Mouse (Mus musculus): ENCODE results near the gene Ms4a18.
A peak's percentile ranks its signal among the peaks of the same experiment; 100 is the strongest.
"Not testable (repeated sequence)": the region's sequence is repeated elsewhere in the genome, so short reads cannot be mapped to it uniquely, and the experiment has no call there.

The Ms4a18 gene

DNA sequence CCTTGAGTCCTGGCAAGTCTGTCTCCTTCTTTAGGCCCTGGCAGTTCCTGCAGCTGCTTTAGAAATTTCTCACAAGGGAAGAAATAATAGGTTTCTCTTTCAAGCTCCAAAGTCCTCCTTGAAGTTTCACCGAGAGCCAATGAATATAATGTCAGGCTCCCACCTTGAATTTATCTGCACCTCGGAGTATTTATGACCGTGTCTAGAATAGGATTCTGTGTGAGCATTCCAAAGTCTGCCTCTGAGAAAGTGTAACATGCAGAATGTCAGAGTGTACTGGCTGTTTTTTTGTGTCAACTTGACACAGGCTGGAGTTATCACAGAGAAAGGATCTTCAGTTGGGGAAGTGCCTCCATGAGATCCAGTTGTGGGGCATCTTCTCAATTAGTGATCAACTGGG lies at the start of gene Ms4a18:
Ms4a18 (minus strand) TSS at position 141 of the 400 bp plus-strand sequence.
- DNase-seq (ENCODE audit: low spot score in 2 of 2), result no peak

DNA sequence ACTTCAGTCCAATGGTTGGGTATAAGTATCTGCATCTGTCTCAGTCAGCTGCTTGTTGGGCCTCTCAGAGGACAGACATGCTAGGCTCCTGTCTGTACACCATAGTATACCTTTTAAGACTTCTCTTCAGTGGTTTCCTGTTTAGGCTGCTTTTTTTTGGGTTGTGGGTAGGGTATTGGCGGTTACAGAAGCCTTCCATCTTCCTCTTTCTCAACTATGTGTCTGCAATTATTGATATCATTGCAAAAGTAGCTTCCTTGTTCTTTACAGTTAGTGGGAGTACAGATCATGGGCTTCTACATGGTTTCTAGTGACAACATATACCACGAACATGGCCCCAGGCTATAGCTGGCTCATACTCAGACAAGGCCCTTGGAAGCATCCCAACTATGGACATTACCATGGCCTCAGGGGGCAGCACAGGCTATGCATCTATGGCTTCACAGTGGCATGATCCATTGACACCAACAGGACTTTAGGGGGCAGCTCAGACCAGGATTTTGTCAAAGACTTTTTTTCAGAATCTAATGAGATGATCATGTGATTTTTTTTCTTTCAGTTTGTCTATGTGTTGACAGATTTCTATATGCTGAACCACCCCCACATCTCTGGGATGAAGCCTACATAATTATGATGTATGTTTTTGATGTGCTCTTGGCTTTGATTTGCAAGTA lies 47.5 kb upstream of the Ms4a18 start:
- DNase-seq (ENCODE audit: low spot score in 2 of 2), result no peak

DNA sequence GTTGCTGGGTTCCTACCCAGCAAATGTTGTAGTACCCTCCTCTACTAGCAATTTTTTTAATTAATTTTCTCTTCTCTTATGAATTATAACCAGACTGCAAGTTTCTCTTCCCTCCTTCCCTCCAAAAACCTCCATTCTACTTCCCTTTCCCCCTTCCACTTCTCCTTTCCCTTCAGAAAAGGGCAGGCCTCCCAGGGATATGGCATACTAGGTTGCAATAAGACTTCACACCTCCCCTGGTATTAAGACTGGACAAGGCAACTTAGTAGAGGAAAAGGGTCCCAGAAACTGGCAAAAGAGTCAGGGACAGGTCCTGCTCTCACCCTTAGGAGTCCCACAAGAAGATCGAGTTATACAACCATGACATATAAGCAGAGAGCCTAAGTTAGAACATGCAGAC lies 43.1 kb upstream of the Ms4a18 start:
- no peak for DNase-seq (ENCODE audit: low spot score in 2 of 2)

DNA sequence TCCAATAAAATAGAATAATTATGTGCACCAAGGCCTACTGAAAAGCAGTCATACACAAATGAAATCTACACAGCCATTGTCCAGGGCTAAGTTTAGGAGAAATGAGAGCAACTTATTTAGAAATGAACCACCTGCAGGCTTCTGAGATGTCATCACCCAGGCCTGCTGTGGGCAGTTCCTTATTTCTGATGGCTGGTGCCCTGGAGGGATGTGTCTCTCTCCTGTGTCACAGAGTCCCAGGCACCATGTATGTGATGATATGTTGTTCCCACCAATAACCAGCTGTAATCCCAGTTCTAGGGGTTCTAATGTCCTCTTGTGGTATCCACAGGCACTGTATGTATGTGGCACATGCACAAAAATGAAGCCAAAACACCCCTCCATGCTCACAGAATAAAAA lies 42.1 kb upstream of the Ms4a18 start:
- no peak for DNase-seq (ENCODE audit: low spot score in 2 of 2)

DNA sequence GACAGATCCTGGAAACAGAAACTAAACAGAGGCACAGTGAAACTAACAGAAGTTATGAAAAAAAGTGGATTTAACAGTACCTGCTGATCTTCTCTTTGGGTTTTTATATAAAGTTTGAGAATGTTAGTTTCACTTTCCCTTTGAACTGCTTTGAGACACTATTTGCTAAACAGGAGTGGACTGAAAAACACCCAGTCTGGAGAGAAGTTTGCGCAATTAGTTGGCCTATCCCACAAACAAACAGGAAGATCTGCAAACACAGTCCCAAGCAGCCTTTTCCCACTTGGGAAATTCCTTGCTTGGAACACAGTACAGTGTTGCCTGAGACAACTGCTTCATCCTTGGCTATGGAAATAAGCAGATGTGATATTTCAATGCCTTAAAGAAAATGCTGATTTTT lies 37.9 kb upstream of the Ms4a18 start:
- DNase-seq (ENCODE audit: low spot score in 2 of 2), result not testable (repeated sequence)

DNA sequence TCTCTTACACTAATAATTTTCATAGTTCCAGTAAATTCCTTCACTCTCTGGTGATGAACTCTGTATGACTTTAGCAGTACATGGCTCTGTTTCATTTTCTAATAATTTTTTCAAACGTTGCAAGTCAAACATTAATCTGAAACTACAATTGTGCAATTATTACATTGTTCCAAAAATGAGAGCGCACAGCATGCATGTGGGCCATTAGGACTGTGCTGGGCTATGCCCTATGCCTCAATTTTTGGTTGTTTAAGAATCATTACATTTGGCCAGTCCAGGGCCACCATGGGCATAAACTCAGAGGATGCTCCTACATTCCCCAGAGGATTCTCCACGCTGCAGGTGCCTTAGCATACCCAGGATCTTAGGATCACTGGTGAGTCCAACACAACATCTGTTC lies 35.4 kb upstream of the Ms4a18 start:
- DNase-seq (ENCODE audit: low spot score in 2 of 2), result no peak

DNA sequence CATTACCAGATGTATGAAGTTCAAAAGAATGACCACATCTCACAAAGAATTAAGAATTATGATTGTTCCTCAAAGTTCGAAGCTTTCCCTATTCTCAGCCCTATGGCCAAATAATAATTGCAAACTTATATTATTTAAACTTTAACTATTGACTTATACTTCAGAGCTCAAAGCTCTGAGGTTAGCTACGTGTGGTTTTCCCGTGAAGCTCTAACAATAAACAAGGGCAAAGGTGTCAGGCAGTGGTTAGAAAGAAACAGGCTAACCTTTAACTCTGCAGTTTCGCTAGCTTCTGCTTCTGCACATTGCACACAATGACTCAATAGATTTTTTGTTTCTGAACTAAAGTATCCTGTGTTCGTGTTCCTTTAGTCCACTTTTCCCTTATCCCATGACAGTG lies 35.0 kb upstream of the Ms4a18 start:
- no peak for DNase-seq (ENCODE audit: low spot score in 2 of 2)

DNA sequence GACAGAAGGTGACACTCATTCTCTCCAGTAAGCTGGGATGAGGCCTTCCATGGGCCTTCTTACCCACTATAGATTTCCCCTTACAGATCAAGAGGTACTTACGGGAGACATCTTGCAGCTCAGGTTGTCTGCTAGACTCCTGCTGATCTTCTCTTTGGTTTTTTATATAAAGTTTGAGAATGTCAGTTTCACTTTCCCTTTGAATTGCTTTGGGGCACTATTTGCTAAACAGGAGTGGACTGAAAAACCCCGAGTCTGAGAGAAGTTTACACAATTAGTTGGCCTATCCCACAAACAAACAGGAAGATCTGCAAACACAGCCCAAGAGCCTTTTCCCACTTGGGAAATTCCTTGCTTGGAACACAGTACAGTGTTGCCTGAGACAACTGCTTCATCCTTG lies 32.5 kb upstream of the Ms4a18 start:
- no peak for DNase-seq (ENCODE audit: low spot score in 2 of 2)

DNA sequence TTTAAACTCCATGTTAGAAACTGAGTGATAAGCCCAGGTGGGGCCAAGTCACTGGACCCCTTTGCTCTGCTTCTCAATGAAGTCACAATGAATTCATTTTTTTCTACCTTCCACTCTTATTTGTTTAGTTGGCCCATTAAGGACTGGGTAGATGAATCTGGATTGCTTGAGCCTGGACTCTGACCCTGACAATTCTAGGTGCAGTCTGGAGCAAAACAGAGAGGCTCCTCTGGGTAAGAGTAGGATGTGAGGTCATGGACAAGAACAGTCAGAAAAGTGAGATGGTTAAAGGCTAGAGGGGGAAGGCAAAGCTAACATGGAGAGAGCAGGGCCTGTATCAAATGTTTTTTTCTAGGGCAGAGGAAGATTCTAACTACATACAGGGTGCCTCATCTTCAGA lies 31.6 kb upstream of the Ms4a18 start:
- DNase-seq (ENCODE audit: low spot score in 2 of 2), result no peak

DNA sequence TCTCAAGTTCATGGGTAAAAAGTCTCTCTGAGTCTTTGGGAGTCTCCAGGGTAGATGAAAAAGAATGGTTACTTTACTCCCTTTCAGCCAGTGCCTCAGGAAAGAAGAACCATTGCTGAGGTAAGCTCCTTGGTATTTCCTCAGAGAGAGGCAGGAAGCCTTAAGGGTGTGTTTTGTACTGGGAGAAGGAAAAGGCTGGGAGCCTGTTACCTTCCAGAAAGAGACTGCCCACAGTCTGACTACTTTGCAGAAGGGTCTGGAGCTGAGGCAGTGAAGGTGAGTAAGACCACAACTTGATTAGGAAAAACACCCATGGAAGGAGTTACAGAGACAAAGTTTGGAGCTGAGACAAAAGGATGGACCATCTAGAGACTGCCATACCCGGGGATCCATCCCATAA lies 30.7 kb upstream of the Ms4a18 start:
- DNase-seq (ENCODE audit: low spot score in 2 of 2), result no peak

DNA sequence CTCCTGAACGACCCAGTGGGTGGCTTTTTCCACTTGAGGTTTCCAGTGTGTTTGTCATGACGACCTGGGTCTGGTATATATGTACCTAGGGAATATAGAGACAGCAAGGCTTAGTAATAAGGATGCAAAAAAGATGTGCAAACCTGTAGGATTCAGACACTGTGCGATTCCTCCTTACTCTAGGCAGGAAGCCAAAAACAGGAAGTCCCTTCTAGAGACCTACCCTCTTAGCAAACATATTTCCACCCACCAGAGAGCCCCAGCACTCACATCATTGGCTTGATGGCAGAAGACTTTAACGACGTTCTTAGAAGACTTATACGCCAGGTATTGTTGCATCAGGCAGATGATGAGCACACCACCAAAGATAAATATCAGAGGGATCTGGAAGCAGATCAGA lies 30.2 kb upstream of the Ms4a18 start:
- no peak for DNase-seq (ENCODE audit: low spot score in 2 of 2)

DNA sequence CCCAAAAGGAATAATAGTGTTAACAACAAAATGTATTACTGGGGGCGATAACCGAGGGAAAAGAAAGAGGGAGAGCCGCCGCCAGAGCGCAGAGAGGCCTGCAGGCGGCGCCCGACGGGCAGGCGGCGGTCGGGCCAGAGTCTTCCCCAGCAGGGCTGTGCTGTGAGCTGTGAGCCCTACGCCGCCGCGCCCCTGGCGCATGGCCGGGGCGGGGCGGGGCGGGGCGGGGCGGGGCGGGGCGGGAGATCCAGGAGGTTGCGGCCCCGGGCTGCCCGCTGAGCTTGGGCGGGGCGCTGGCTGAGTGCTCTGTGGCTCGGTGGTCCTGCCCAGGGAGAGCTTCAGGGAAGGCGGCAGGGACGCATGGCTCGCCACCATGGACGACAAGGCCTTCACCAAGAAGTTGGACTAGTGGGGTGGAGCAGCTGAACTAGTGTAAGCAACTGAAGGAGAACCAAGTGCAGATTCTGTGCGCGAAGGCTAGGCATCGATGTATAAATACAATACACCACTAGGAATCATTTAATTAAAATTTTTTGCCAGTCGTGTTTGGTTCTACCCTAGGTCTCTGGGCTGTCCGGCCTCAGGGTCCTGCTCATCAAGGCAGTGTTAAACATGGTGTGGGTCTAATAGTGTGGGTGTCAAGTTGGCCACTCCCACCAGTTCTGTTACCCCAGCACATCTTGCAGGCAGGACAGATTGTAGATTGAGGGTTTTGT lies 27.3 kb upstream of the Ms4a18 start:
- peak in 1 of 2 experiments; percentile 19 for DNase-seq (ENCODE audit: low spot score in 2 of 2)

DNA sequence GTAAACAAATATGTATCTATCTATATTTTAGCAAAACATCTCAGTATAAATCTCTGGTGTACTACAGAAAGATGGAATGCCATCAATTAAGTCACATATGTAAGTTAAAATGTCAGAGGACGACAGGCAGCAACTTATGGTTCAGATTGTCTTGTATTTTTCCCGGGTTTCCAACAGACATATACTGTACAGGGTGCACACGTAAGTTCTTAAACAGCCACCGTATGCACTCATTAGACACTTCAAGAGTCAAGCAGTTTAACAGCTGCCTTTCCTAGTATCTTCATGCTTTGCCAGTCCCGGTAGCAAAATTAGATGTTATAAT lies 26.8 kb upstream of the Ms4a18 start:
- no peak for DNase-seq (ENCODE audit: low spot score in 2 of 2)

DNA sequence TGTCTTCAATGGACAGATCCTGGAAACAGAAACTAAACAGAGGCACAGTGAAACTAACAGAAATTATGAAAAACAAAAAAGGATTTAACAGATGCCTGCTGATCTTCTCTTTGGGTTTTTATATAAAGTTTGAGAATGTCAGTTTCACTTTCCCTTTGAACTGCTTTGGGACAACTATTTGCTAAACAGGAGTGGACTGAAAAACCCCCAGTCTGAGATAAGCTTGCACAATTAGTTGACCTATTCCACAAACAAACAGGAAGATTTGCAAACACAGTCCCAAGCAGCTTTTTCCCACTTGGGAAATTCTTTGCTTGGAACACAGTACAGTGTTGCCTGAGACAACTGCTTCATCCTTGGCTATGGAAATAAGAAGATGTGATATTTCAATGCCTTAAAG lies 19.7 kb upstream of the Ms4a18 start:
- DNase-seq (ENCODE audit: low spot score in 2 of 2), result no peak

DNA sequence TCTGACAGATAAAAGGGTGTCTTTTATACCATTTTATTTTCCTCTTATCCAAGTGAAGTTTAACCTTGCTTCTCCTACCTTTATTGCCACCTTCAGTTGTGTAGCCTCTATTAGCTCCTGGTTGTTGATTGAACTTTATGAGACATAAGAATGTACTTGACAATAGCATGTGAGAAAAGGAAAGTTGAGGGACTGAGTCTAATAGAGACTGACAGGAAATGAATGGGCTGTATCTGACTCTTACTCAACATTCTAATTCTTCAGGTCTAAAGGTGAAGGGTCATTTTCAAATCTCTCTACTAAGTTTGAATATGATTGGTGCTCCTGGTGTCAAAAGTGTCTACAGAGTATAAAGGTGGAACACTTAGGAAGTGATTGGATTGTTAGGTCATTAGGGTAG lies 4.6 kb upstream of the Ms4a18 start:
- no peak for DNase-seq (ENCODE audit: low spot score in 2 of 2)

DNA sequence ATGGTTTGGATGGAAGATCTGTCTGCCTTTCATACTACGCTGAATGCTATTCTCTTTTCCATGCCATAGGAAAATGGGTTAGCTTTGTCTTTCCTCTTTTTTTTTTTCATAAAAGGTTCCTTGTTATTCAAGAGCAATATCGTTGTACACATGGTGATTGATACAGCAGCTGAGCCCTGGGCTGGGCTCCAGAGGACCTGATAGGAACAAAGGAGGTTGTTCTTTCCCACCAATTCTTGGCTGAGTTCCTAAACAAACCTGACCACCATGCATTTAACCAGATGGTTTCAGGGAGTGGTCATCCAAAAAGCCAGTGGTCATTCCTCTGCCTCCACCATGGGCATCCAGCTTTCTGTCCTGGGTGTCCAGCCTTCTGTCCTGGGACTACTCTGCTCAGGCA lies 580 bp downstream of the Ms4a18 start:
- DNase-seq (ENCODE audit: low spot score in 2 of 2), result no peak

DNA sequence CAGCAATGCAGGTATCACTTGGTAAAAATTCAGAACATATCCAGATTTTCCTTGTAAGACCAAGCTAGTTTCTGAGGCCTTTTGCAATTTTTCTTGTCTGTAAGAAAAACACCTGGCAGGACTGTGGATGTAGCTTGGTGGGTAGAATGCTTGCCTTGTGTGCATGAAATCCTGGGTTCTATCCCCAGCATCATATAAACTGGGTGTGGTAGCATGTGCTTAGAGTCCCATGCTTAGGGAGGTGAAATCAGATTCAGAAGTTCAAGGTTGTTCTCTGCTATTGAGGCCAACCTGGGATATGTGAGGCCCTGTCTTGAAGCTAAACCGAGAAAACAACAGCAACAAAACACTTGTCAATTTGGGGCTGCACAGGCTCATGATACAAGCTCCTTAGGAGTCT lies 1.8 kb downstream of the Ms4a18 start:
- DNase-seq (ENCODE audit: low spot score in 2 of 2), result no peak

DNA sequence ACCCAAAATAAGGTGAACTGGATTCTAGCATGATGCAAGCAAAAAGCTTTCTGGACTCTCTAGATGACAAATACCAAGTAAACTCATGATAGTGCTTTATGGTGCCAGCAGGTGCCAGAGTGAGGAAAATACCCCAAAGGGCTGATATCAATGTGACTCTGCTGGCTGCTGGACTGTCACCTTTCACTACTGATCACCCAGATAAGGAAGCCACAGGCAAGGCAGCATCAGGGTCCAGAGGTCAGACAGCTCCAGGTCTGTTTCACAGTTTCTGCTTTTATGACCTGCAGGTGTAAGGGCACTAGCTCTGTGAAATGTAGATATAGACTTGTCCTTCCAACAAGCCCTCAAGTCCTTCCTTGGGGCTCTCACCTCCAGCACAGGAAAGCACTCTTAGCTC lies 2.4 kb downstream of the Ms4a18 start:
- no peak for DNase-seq (ENCODE audit: low spot score in 2 of 2)

DNA sequence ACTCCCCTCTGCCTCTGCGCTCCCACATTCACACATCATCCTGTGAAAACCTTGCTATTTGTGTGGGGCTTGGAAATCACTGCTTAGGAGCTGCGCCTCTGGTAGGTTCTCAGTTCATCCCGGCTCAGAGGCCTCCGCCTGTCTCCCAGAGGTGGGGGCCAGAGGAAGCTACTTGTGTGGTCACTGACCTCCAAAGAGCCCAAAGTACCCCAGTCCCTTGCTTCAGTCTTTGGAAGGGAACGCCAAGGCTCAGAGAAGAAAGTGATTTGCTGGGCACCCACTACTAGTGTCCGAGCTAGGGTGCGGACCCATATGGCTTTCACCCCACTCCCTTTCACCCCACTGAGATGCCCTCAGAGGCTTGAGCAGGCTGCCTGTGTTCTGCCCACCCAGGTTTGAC lies 24.7 kb downstream of the Ms4a18 start, which contains the start of gene Ms4a15:
Ms4a15 (minus strand) TSS at position 101 of the 400 bp plus-strand sequence.
- DNase-seq (ENCODE audit: low spot score in 2 of 2), result no peak

DNA sequence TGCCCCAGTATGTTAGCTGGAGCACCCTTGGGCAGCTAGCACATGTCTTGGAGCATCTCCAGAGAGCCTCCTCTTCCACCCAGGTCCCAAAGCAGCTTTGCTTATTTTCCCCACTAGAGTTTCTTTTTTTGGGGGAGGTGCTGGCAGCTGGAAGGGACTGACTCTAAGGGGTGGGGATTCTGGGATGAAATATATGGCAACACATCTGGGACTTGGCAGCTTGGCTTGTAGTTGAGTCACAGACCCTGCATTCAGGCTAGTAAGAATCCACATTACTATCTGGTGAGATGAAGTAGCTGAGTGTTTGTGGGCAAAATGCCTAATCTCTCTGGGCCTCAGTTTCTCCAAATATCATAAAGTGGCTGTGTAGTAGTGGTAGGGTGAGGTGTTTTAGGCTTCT lies 25.9 kb downstream of the Ms4a18 start:
- DNase-seq (ENCODE audit: low spot score in 2 of 2), result no peak

DNA sequence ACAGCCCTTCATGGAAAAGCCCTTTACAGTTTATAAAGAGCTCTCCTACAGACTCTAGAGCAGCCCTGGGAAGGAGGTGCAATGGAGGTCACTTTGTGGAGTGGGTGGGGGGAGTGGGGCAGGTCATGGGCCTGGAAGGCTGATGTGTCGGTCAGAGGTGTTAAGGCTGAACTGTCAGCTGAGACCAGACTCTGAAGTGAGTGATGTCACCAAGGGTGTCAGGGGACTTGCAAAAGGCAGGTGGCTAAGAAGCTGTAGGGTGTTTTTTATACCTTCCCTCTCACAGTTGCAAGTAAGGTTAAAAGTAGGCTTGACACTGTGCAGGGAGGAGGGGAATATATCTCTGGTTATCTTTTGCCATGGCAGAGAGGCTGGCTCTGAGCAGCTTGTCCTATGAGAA lies 27.1 kb downstream of the Ms4a18 start:
- DNase-seq (ENCODE audit: low spot score in 2 of 2), result no peak

DNA sequence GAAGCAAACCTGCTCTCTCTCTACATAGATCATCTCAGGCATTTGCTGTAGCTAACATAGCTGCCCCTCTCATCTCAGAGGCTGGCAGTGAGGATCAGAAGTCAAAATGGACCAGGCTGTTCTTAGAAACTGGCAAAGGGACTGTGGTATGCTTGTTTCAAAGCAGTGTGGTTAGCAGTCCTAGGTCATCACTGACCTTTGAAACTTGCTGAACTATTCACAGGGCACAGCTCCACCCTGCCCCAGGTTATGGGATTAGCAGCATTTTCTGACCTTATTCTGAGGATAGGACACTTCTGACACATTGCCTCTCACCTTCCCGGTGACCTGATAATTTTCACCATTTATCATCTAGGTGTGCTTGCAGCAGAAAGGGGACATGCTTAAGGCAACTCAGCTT lies 29.3 kb downstream of the Ms4a18 start:
- no peak for DNase-seq (ENCODE audit: low spot score in 2 of 2)

DNA sequence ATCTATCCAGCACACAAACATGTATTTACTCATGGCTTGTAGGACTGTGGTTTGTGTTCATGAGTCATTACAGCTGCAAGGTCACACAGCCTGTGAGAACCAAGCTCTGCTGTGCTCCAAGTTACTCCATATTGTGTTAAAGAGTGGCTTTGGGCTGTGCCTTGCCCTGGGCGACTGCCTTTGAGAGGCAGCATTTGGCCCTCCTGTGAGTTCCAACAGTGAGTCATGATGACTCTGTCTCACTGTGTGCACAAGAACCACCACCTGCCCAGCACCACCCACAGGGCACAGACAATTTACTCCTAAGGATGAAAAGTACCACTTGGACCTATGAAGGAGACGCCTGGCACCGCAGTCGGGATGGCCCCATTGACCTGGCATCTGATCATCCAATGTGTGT lies 31.9 kb downstream of the Ms4a18 start:
- no peak for DNase-seq (ENCODE audit: low spot score in 2 of 2)

DNA sequence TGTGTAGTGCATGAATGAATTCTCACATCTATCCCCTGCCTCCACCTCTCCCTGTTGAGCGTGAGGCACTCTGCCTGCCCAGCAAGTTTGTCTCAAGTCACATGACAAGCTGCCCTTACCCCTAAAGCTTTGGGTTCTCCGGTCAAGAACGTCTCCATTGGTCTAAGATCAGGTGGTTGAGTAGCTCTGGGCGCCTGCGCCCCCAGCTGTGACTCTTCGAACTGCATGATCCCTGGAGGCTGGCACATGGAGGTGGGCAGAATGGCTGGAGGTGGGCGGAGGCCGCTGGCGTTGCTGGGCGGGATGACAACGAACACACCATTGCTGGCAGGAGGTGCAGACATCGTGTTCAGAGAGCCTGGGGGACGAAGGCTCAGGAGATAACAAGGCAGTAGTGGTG lies 33.3 kb downstream of the Ms4a18 start:
- DNase-seq (ENCODE audit: low spot score in 2 of 2), result no peak
